Mouse (Mus musculus): ENCODE measurements at regions not wholly inside any gene's neighbourhood (a gene's known extent, or its start where the extent isn't known, plus 50 kb on each side); places are given as distances from the start of the nearest gene placed in this dataset.

DNA sequence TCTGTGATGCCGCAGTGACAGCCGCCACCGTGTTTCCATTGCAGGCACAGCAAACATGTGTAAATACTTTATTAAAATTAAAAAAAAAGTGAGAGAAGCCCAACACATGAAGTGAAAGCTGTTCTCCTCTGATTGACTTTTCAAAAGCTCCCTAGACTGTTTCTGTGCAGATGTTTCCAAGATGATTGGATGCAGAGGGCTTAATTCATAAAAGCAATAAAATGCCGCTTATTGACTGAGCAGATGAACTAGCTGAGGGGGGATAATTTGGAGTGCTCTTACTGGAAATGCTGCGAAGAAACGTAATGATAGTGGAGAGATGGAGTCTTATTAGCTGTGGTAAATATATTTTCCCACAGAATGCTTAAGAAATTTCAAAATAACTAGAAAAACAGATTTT lies 170.4 kb downstream of the Rnf144a start:
- H3K27me3 ChIP-seq (ENCODE audit: insufficient read depth, low read length) = no peaks in the 10 kb centered on the region
- TF ChIP-seq POU5F1 (IDR thresholded peaks at IDR 0.05; ENCODE audit: borderline replicate concordance, low read length) (no peak), CTCF (conservative IDR thresholded peaks at IDR 0.05; ENCODE audit: low read length) (no peak), NANOG (IDR thresholded peaks at IDR 0.05; ENCODE audit: borderline replicate concordance, low read length) (no peak)
- no peaks in the 10 kb centered on the region for H3K9me3 ChIP-seq (ENCODE audit: low read length)
- no peak overlapping the region for H3K4me3 ChIP-seq (replicated peaks; ENCODE audit: low read length)
- no peaks in the 10 kb centered on the region for H3K36me3 ChIP-seq (ENCODE audit: insufficient read depth, low read length)
- H3K4me1 ChIP-seq (replicated peaks; ENCODE audit: low read depth, low read length) = no peaks in the 10 kb centered on the region

DNA sequence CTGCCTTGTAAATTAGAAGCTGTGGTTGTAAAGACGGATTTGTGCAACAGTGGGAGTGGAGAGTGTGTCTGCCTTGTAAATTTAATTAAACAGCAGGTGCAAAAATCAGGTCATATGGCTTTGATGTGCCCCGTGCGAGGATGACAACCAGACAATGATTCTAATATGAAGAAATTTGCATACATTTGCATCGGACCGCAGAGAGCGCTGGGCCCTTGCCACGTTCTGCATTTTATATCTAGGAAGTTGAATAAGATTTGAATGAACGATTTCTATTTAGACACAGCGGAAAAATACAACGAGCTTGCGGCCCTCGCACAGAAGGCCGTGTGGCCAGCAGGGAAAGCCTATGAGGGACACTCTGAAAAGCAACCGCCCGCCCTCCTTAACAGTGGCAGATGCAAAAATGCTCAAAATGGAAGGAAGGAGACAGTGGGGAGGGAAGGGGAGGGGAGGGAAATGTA lies 187.5 kb downstream of the Rnf144a start:
- no peaks in the 10 kb centered on the region for H3K4me1 ChIP-seq (replicated peaks; ENCODE audit: low read depth, low read length)
- no peaks in the 10 kb centered on the region for H3K36me3 ChIP-seq (ENCODE audit: insufficient read depth, low read length)
- TF ChIP-seq NANOG (IDR thresholded peaks at IDR 0.05; ENCODE audit: borderline replicate concordance, low read length) = no peak
- no peak for TF ChIP-seq POU5F1 (IDR thresholded peaks at IDR 0.05; ENCODE audit: borderline replicate concordance, low read length)
- no peak for TF ChIP-seq CTCF (conservative IDR thresholded peaks at IDR 0.05; ENCODE audit: low read length)

DNA sequence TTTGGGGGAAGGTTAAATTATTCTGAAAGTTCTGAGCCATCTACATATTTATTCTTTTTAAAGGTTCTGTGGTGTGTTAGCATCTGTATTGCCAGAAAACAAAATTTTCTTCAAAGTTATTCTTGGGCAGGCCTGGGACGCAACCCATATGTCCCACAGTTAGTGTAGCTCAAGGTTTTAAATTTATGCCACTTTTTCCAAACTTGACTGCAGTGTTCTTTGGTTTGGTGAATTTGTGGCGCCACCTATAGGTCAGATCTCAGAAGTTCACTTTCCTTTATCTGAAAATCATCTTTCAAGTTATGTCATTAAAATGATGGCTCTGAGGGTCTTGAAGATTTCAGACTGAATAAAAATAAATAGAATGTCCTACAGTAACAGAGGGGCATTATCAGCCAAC lies 188.7 kb downstream of the Rnf144a start:
- no peaks in the 10 kb centered on the region for H3K27me3 ChIP-seq (ENCODE audit: insufficient read depth, low read length)
- H3K4me1 ChIP-seq (replicated peaks; ENCODE audit: low read depth, low read length) = no peaks in the 10 kb centered on the region
- no peaks in the 10 kb centered on the region for H3K9me3 ChIP-seq (ENCODE audit: low read length)
- TF ChIP-seq NANOG (IDR thresholded peaks at IDR 0.05; ENCODE audit: borderline replicate concordance, low read length) (no peak), CTCF (conservative IDR thresholded peaks at IDR 0.05; ENCODE audit: low read length) (peak; percentile 63), POU5F1 (IDR thresholded peaks at IDR 0.05; ENCODE audit: borderline replicate concordance, low read length) (no peak)
- H3K36me3 ChIP-seq (ENCODE audit: insufficient read depth, low read length) = no peaks in the 10 kb centered on the region
- no peak overlapping the region for H3K4me3 ChIP-seq (replicated peaks; ENCODE audit: low read length)

More for the DNA sequence above, 187.5 kb downstream of the Rnf144a start:
- Histone ChIP-seq H3K27me3 (ENCODE audit: insufficient read depth, low read length) (no peaks in the 10 kb centered on the region), H3K4me3 (replicated peaks; ENCODE audit: low read length) (no peak overlapping the region), H3K9me3 (ENCODE audit: low read length) (no peaks in the 10 kb centered on the region)

DNA sequence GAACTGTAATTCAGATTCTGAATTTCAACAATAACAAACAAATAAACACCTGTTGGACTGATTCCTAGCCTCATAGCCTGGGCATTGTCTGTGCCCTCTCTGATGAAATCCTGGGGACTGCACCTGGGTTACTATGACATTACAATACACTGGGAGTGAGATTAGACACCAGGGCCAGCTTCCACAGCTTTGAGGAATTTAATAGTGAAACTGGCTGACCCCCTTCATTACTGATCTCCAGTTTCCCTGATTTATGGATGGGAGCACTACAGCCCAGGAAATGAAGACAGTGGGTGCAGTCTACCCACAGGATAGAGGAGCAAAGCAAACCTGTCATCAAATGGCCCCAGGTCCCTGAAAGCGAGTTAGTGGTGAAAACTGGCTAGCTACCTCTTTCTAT lies 202.6 kb downstream of the Rnf144a start:
- Histone ChIP-seq H3K9me3 (ENCODE audit: low read length) (no peaks in the 10 kb centered on the region), H3K4me1 (replicated peaks; ENCODE audit: low read depth, low read length) (no peaks in the 10 kb centered on the region), H3K4me3 (replicated peaks; ENCODE audit: low read length) (no peak overlapping the region), H3K27me3 (ENCODE audit: insufficient read depth, low read length) (no peaks in the 10 kb centered on the region), H3K36me3 (ENCODE audit: insufficient read depth, low read length) (no peaks in the 10 kb centered on the region)
- TF ChIP-seq POU5F1 (IDR thresholded peaks at IDR 0.05; ENCODE audit: borderline replicate concordance, low read length) (no peak), CTCF (conservative IDR thresholded peaks at IDR 0.05; ENCODE audit: low read length) (no peak), NANOG (IDR thresholded peaks at IDR 0.05; ENCODE audit: borderline replicate concordance, low read length) (no peak)

DNA sequence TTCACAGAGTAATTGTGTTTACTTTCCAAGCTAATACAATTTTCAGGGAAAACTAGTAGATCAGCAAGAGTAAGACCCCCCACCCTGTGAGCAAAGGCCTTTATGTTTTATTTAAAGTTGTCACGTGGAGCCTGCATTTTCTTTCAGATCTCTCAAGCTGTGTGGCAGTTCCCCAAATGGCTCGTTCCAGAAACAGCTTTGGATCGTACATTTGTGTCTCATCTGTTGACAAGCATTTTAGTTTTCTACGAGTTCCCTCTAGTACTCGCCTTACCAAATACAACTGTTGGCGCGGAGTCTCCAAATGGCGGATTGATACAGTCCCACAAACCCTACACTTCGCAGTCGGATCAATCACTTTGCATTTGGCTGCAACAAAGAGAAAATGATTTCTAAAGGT lies 203.6 kb downstream of the Rnf144a start:
- Histone ChIP-seq H3K4me1 (replicated peaks; ENCODE audit: low read depth, low read length) (no peaks in the 10 kb centered on the region), H3K9me3 (ENCODE audit: low read length) (no peaks in the 10 kb centered on the region), H3K36me3 (ENCODE audit: insufficient read depth, low read length) (no peaks in the 10 kb centered on the region), H3K27me3 (ENCODE audit: insufficient read depth, low read length) (no peaks in the 10 kb centered on the region), H3K4me3 (replicated peaks; ENCODE audit: low read length) (no peak overlapping the region)
- TF ChIP-seq CTCF (conservative IDR thresholded peaks at IDR 0.05; ENCODE audit: low read length) (no peak), NANOG (IDR thresholded peaks at IDR 0.05; ENCODE audit: borderline replicate concordance, low read length) (no peak), POU5F1 (IDR thresholded peaks at IDR 0.05; ENCODE audit: borderline replicate concordance, low read length) (no peak)

DNA sequence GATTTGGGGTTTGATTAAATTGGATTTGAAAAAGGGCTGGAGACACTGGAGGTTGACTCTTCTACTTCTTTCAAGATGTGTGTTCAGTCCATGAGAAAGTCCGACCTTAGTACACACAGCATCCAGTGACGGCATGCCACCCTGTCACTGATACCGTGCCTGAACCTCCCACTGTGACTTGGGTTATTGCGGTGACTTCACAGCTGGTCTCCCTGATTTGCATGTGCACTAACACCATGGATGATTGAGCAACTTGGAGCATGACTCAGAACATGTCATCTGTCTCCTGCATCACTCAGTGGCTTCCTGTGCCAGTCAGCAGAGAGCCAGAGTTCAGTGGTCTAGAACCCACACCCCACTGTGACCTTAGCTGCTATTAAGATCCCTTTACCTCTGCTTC lies 208.3 kb downstream of the Rnf144a start:
- Histone ChIP-seq H3K4me1 (replicated peaks; ENCODE audit: low read depth, low read length) (no peaks in the 10 kb centered on the region), H3K9me3 (ENCODE audit: low read length) (no peaks in the 10 kb centered on the region), H3K4me3 (replicated peaks; ENCODE audit: low read length) (no peak overlapping the region), H3K36me3 (ENCODE audit: insufficient read depth, low read length) (no peaks in the 10 kb centered on the region), H3K27me3 (ENCODE audit: insufficient read depth, low read length) (no peaks in the 10 kb centered on the region)
- TF ChIP-seq CTCF (conservative IDR thresholded peaks at IDR 0.05; ENCODE audit: low read length) (no peak), POU5F1 (IDR thresholded peaks at IDR 0.05; ENCODE audit: borderline replicate concordance, low read length) (no peak), NANOG (IDR thresholded peaks at IDR 0.05; ENCODE audit: borderline replicate concordance, low read length) (no peak)

DNA sequence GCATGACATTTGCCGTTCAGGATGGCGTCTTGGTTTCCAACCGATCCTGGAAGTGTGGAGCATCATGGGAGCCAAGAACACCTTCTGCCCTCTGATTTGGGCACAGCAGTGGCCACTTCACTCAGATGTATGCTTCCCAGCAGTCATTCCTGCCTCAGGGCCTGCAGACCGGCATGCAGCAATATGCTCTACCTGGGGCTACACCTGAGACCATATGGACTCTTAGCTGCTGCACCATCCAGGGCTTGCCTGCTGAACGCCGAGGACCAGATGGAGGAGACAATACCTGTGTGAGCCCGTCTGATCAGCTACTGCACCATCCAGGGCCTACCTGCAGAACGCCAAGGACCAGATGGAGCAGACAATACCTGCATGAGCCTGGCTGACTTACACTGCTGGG lies 209.0 kb downstream of the Rnf144a start:
- Histone ChIP-seq H3K27me3 (ENCODE audit: insufficient read depth, low read length) (no peaks in the 10 kb centered on the region), H3K4me3 (replicated peaks; ENCODE audit: low read length) (no peak overlapping the region), H3K4me1 (replicated peaks; ENCODE audit: low read depth, low read length) (no peaks in the 10 kb centered on the region), H3K9me3 (ENCODE audit: low read length) (no peaks in the 10 kb centered on the region), H3K36me3 (ENCODE audit: insufficient read depth, low read length) (no peaks in the 10 kb centered on the region)
- no peak for TF ChIP-seq POU5F1 (IDR thresholded peaks at IDR 0.05; ENCODE audit: borderline replicate concordance, low read length)
- TF ChIP-seq NANOG (IDR thresholded peaks at IDR 0.05; ENCODE audit: borderline replicate concordance, low read length) = no peak

DNA sequence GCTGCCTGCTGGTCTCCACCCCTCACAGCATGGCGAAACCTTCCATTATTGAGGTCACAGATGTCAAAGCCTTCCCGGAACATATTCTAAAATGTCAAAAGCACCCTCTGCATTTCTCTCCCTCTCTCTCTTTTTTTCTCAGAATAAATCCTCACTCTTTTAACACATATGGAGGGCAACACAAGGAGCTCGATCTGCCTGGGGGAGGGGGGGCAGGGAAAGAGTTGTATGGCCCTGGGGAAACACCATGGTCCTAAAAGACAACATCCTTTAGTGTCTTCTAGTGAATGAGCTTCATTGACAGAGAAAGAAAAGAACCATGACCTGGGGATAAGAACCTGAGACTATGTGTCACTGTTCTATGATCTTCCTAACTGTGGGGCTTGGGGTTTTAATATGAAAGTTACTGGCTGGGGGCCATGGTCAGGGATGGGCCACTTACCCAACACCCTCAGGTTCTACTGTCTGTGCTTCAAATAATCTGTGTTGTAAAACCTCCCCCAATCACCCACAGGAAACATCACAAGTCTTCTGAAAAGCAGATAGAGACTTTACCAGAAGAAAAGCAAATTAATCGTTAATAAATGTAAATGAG lies 223.0 kb downstream of the Rnf144a start:
- H3K4me3 ChIP-seq (replicated peaks; ENCODE audit: low read length) = no peak overlapping the region
- no peaks in the 10 kb centered on the region for H3K4me1 ChIP-seq (replicated peaks; ENCODE audit: low read depth, low read length)
- no peak for TF ChIP-seq NANOG (IDR thresholded peaks at IDR 0.05; ENCODE audit: borderline replicate concordance, low read length)
- TF ChIP-seq POU5F1 (IDR thresholded peaks at IDR 0.05; ENCODE audit: borderline replicate concordance, low read length) = no peak
- TF ChIP-seq CTCF (conservative IDR thresholded peaks at IDR 0.05; ENCODE audit: low read length) = no peak
- H3K27me3 ChIP-seq (ENCODE audit: insufficient read depth, low read length) = no peaks in the 10 kb centered on the region
- no peaks in the 10 kb centered on the region for H3K9me3 ChIP-seq (ENCODE audit: low read length)
- H3K36me3 ChIP-seq (ENCODE audit: insufficient read depth, low read length) = no peaks in the 10 kb centered on the region
